Mouse (Mus musculus): ENCODE measurements around the gene Krt77.

The Krt77 gene

GRCm38 (mm10) chr15:101834784-101835328, 34.6 kb downstream of the Krt77 start:
- no peak for DNase-seq (ENCODE audit: low read depth, low spot score)

DNA sequence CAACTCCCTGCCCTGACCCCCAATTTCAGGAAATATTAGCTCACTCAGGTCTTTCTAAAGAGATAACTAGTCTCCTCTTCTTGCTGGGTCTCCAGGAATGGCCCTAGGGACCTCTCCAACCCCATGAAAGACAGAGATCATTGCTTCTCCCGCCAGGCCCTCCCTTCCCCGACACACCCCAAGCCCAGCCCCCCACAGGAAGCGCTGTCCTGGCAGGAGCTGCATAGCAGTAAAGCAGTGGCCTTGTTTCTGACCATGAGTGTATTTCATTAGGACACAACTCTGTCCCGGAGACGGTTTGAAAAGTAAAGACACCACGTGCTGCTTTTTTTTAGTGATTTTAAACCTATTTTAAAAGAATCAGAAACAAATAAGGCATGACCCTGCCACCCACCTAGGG, 36.4 kb downstream of the Krt77 start:
- DNase-seq (ENCODE audit: low read depth, low spot score): no peak

GRCm38 (mm10) chr15:101829441-101829840, 40.1 kb downstream of the Krt77 start:
- DNase-seq (ENCODE audit: low read depth, low spot score): no peak

GRCm38 (mm10) chr15:101821786-101822185, 47.7 kb downstream of the Krt77 start:
- DNase-seq (ENCODE audit: low read depth, low spot score): no peak

DNA sequence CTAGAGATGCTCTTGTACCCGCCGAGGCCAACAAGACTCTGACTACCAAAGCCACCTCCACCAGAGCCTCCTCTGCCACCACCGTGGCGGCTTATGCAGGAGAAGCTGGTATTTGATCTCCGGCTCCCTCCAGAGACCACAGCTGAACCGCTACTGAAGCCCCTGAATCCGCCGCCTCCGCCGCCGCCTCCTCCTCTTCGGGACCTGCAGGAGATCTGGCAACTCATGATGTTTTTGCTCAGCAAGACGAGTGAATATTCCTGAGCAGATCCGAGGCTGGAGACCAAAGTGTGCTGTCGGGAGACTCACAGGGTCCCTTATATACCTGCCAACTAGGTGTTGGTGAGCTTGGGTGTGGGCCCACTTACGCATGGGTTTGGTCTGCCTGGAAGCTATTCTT, 51.6 kb downstream of the Krt77 start, which contains the start of gene Krt2:
Krt2 (minus strand) TSS at position 295 of the 400 bp plus-strand sequence.
- no peak for DNase-seq (ENCODE audit: low read depth, low spot score)
